Mouse (Mus musculus) thymus, postnatal 14 days (tissue): Measurements from ENCODE around the gene Scn10a.
A peak's percentile ranks its signal among the peaks of the same experiment; 100 is the strongest.

Experiments
- DNase-seq: peaks from one replicate; pipeline ENCODE4 v3.0.0; 2021

Scn10a gene

GRCm38 (mm10) chr9:119719222-119719621 is at the start of gene Scn10a:
Scn10a (minus strand) TSS chr9:119719322.
- DNase-seq: no peak

GRCm38 (mm10) chr9:119768585-119768984 is 49.5 kb upstream of the Scn10a start:
- DNase-seq: peak; percentile 62

- no peak for DNase-seq
Measured at GRCm38 (mm10) chr9:119760226-119760625, 41.1 kb upstream of the Scn10a start.

GRCm38 (mm10) chr9:119759457-119759856 is 40.3 kb upstream of the Scn10a start:
- DNase-seq: no peak

GRCm38 (mm10) chr9:119751507-119751906 is 32.4 kb upstream of the Scn10a start:
- peak; percentile 50 for DNase-seq

GRCm38 (mm10) chr9:119749112-119749511 is 30.0 kb upstream of the Scn10a start:
- DNase-seq: no peak

- DNase-seq: peak; percentile 83
Measured at GRCm38 (mm10) chr9:119743900-119744299, 24.8 kb upstream of the Scn10a start.

- no peak for DNase-seq
Measured at GRCm38 (mm10) chr9:119743312-119743711, 24.2 kb upstream of the Scn10a start.

- no peak for DNase-seq
Measured at GRCm38 (mm10) chr9:119741101-119741786, 22.1 kb upstream of the Scn10a start.

GRCm38 (mm10) chr9:119728412-119729097 is 9.4 kb upstream of the Scn10a start:
- DNase-seq: no peak

GRCm38 (mm10) chr9:119726990-119727389 is 7.9 kb upstream of the Scn10a start:
- DNase-seq: no peak

- no peak for DNase-seq
Measured at GRCm38 (mm10) chr9:119725293-119725862, 6.3 kb upstream of the Scn10a start.

GRCm38 (mm10) chr9:119706700-119707099 is 12.4 kb downstream of the Scn10a start:
- DNase-seq: peak; percentile 60

- no peak for DNase-seq
Measured at GRCm38 (mm10) chr9:119691505-119691904, 27.6 kb downstream of the Scn10a start.

GRCm38 (mm10) chr9:119691001-119691400 is 28.1 kb downstream of the Scn10a start:
- DNase-seq: no peak

GRCm38 (mm10) chr9:119687893-119688292 is 31.2 kb downstream of the Scn10a start:
- no peak for DNase-seq

- peak; percentile 21 for DNase-seq
Measured at GRCm38 (mm10) chr9:119686187-119686586, 32.9 kb downstream of the Scn10a start.

GRCm38 (mm10) chr9:119680896-119681295 is 38.2 kb downstream of the Scn10a start:
- no peak for DNase-seq

GRCm38 (mm10) chr9:119664109-119664508 is 55.0 kb downstream of the Scn10a start:
- DNase-seq: peak; percentile 5

GRCm38 (mm10) chr9:119656111-119656510 is 63.0 kb downstream of the Scn10a start:
- no peak for DNase-seq

- DNase-seq: no peak
Measured at GRCm38 (mm10) chr9:119653758-119654157, 65.4 kb downstream of the Scn10a start.

- DNase-seq: peak; percentile 79
Measured at GRCm38 (mm10) chr9:119646942-119647547, 72.1 kb downstream of the Scn10a start.

- no peak for DNase-seq
Measured at GRCm38 (mm10) chr9:119641985-119642384, 77.1 kb downstream of the Scn10a start.
